Mouse (Mus musculus): ENCODE results near the gene Polr2b.

Gene Polr2b

GRCm38 (mm10) chr5:77309924-77310772, at the start of gene Polr2b, which contains the start of gene Noa1:
TSS of gene Polr2b (plus strand) at chr5:77310147.
TSS of gene Noa1 (minus strand) at chr5:77310084.
- DNase-seq (ENCODE audit: low spot score), result peak; percentile 100

DNA sequence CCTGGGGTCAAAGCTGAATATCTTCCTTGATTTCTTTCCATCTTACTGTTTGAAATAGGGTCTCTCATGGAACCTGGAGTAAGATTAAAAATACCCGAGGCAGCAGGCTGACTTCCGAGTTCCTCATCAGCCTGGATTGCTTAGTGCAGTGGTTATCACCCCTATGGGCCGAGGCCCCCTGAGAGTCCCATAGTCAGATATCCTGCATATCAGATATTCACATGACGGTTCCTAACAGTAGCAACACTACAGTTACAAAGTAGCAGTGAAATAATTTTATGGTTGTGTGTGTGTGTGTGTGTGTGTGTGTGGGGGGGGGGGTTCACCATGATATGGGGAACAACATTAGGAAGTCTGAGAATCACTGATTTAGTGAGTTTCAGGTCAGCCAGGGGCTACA, 48.8 kb upstream of the Polr2b start:
- DNase-seq (ENCODE audit: low spot score), result no peak

GRCm38 (mm10) chr5:77262105-77262504, 47.8 kb upstream of the Polr2b start:
- no peak for DNase-seq (ENCODE audit: low spot score)

- DNase-seq (ENCODE audit: low spot score), result peak; percentile 74
Observed at GRCm38 (mm10) chr5:77265081-77265670, 44.8 kb upstream of the Polr2b start, which contains the start of gene Rest. TSS of gene Rest (plus strand) at chr5:77265491.

- peak; percentile 77 for DNase-seq (ENCODE audit: low spot score)
Observed at GRCm38 (mm10) chr5:77265671-77266065, 44.3 kb upstream of the Polr2b start.

- peak; percentile 71 for DNase-seq (ENCODE audit: low spot score)
Observed at GRCm38 (mm10) chr5:77266066-77266885, 43.7 kb upstream of the Polr2b start.

DNA sequence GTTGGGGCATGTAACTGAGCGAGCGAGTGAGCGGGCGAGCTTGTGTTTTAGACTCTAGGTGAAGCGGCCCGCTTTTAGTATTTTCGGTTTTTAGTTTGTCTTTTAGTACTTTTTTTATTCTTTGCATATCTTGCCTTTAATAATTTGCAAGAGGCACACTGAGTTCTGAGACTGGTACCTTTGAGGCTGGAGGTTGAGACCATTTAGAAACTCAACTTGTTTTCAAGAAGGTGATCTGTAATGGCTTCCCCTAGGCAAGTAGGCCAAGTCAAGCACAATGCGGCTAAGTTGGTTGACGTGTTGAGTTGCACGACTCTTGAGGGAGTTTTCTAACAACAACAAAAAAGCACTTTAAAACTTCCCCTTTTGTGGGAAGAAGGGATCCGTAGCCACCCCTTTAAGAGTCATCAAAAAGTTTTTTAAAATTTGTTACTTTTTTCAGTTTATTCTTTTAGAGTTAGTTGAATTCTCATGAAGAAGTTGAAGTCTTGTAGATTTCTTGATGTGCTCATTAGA, 43.0 kb upstream of the Polr2b start:
- no peak for DNase-seq (ENCODE audit: low spot score)

GRCm38 (mm10) chr5:77267441-77267840, 42.5 kb upstream of the Polr2b start:
- DNase-seq (ENCODE audit: low spot score), result no peak

GRCm38 (mm10) chr5:77267957-77268624, 41.9 kb upstream of the Polr2b start:
- no peak for DNase-seq (ENCODE audit: low spot score)

DNA sequence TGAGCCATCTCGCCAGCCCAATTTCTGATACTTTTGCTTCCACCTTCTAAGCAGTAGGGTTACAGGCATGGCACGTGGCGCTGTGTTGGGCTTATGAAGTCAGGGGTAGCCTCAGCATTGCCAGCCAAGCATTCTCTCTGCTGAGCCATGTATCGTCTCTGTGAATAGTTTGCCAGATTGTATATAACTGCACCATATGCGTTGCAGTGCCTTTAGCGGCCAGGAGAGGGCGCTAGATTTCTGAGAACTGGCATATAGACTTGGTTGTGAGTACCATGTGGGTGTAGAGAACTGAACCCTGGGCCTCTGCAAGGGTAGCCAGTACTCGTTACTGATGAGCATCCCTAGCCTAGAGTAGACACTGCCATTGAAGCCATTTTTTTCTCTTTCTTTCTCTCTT, 40.5 kb upstream of the Polr2b start:
- DNase-seq (ENCODE audit: low spot score), result no peak

DNA sequence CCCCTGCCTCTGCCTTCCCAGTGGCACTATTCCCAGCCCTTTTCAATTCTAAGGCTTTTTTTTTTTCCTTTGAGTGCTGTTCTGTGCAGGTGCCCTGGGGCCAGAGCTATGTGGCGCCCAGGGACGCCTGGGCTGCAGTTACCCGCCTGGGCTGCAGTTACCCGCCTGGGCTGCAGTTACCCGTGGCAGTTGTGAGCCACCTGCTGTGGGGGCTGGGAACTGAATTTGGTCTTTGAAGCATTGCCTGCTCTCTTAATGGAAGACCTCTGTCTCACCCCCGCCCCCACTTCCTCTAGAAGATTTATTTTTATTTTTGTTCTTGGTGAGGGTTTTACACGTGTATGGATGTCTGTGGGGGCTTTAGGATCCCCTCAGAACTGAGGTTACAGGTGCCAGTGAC, 36.8 kb upstream of the Polr2b start:
- no peak for DNase-seq (ENCODE audit: low spot score)

DNA sequence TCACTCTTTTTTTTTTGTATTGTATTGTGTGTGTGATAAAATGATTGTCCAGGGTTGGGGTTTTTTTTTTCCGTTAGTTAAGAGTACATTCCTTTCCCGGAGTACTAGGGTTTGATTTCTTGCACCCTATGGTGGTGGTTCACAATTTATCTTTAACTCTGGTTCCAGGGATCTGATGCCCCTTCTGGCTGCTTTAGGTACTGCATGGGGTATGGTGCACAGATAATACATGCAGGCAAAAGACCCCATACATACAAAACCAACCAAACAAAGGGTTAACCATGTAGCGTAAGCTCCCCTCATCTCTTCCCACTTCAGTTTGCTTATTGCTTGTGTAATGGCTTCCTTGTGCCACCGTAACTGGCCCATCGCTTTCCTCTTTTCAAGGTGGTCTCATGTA, 34.0 kb upstream of the Polr2b start:
- DNase-seq (ENCODE audit: low spot score), result no peak

GRCm38 (mm10) chr5:77277204-77277603, 32.7 kb upstream of the Polr2b start:
- DNase-seq (ENCODE audit: low spot score), result peak; percentile 32

DNA sequence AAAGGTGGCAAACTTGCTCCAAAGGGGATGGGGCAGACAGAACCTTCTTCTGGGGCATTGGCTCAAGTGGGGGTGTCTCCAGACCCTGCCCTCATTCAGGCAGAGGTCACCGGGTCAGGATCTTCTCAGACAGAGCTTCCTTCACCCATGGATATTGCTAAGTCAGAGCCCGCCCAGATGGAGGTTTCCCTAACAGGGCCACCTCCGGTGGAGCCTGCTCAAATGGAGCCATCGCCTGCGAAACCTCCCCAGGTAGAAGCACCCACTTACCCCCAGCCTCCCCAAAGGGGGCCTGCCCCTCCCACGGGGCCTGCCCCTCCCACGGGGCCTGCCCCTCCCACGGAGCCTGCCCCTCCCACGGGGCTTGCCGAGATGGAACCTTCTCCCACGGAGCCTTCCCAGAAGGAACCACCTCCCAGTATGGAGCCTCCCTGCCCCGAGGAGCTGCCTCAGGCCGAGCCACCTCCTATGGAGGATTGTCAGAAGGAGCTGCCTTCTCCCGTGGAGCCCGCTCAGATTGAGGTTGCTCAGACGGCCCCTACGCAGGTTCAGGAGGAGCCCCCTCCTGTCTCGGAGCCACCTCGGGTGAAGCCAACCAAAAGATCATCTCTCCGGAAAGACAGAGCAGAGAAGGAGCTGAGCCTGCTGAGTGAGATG, 28.3 kb upstream of the Polr2b start:
- DNase-seq (ENCODE audit: low spot score), result no peak

DNA sequence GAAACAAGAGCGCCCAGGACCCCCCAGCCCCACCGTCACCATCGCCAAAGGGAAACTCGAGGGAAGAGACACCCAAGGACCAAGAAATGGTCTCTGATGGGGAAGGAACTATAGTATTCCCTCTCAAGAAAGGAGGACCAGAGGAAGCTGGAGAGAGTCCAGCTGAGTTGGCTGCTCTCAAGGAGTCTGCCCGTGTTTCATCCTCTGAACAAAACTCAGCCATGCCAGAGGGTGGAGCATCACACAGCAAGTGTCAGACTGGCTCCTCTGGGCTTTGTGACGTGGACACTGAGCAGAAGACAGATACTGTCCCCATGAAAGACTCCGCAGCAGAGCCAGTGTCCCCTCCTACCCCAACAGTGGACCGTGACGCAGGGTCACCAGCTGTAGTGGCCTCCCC, 27.7 kb upstream of the Polr2b start:
- DNase-seq (ENCODE audit: low spot score), result peak; percentile 39

- no peak for DNase-seq (ENCODE audit: low spot score)
Observed at GRCm38 (mm10) chr5:77285685-77286084, 24.3 kb upstream of the Polr2b start.

DNA sequence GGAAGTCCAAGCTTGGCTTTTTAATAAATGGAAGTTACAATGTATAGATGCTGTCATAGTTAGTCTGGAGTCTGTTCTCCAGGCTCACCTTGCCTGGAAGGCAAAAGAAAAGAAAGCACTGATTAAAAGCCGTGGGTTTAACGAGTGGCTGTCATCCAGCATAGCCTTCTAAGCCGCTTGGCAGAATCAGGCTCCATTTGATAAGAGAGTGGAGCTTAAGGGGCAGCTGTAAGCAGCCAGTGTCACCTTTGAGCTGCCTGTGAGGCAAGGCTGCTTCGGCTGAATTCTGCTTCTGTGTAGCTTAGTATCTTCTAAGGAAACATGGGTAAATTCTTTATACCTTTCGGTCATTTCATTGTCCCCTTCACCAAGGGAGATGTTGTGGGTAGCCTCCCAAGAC, 23.0 kb upstream of the Polr2b start:
- DNase-seq (ENCODE audit: low spot score), result no peak

GRCm38 (mm10) chr5:77287901-77288300, 22.0 kb upstream of the Polr2b start:
- peak; percentile 39 for DNase-seq (ENCODE audit: low spot score)

- no peak for DNase-seq (ENCODE audit: low spot score)
Observed at GRCm38 (mm10) chr5:77289686-77290085, 20.3 kb upstream of the Polr2b start.

- DNase-seq (ENCODE audit: low spot score), result no peak
Observed at GRCm38 (mm10) chr5:77290606-77291005, 19.3 kb upstream of the Polr2b start.

- no peak for DNase-seq (ENCODE audit: low spot score)
Observed at GRCm38 (mm10) chr5:77292803-77293522, 17.0 kb upstream of the Polr2b start.

All from adipocyte (in vitro differentiated cells).